Mouse (Mus musculus): ENCODE data around the gene Cpne6.

Cpne6 gene

DNA sequence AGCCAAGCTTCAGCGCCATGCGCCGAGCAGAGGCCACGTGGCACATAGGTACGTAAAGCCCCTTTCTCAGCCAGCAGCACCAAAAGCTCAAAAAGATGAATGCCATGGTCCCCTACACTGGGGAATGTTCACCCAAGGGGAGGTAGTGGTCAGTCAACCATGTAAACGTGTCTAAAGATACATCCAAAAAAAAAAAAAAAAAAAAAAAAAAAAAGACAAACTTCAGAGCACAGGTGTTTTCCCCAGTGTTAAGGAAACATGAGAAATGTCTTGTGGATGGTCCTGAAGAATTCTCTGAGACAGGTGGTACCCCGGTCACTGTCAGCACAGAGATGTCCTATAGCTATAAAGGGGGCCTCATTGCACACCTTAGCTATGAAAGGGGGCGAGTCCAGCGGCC, 4.6 kb upstream of the Cpne6 start:
- DNase-seq = no peak

DNA sequence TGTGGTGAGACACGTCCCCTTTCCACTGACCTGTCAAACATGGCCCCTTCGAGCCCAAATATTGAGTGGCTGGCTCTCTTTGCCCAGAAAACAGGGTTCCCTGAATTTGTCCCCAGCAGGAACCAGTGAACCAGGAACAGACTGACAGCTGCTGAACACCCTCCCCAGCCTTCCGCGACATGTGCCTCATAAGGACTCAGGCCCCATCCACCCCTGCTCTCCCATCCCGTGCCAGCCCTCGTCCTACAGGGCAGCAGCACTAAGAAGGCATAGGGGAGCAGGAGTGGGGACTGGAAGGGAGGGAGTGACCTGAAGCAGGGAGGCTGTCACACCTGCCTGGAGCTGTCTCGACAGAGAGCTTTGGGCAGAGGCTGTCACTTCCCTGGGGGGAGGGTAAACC, 2.4 kb upstream of the Cpne6 start:
- DNase-seq = no peak

DNA sequence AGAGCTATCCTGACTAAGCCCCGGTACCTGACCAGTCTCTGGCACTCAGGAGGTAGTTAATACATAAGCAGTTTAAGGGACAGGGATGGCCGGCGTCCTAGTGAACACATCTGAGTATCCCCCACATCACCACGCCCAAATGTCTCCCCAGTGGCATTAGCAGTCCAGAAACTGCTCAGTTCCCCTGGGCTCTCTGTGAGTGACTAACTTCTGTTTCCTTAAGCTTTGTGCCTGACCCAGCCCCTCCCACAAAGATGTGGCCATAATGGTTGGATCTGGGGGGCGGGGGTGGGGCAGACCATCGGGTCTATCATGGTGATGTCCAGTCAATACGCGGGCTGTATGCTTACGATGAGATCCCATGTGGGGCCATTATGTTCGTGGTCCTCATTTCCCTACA, 705 bp upstream of the Cpne6 start:
- DNase-seq = no peak

DNA sequence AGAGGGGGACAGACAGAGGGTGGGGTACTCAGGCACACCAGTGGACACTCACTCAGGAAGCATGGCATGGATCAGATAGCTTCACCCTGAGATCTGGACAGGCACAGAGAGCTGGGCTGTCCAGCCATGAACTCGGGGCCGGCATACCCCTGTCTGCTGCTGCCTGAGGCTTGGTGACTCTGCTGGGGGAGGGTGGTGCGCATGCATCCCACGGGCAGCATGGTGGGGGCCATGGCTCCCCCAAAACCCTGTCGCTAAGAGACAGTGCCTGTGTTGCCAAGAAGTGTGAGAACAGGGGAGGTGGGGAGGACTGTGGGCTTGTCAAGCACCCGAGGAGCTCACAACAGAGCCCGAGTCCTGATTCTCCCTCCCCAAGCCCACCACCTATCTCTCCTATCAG, 792 bp downstream of the Cpne6 start:
- DNase-seq = no peak

DNA sequence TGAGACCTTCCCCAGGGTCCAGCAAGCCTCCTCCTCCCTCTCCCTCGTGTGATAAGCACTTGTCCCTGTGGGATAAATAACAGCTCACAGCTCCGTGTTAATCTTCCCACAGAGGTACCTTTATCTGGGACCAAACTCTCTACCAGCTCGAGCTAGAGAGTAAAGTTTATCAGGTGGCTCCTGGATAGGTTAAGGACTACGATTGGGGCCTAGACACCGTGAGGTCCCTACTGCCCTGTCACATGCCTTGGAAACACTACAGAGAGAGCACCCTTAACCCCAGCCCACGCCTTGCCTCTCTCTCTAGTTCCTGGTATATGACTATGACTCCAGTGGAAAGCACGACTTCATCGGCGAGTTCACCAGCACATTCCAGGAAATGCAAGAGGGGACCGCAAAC, 3.7 kb downstream of the Cpne6 start:
- no peak for DNase-seq

DNA sequence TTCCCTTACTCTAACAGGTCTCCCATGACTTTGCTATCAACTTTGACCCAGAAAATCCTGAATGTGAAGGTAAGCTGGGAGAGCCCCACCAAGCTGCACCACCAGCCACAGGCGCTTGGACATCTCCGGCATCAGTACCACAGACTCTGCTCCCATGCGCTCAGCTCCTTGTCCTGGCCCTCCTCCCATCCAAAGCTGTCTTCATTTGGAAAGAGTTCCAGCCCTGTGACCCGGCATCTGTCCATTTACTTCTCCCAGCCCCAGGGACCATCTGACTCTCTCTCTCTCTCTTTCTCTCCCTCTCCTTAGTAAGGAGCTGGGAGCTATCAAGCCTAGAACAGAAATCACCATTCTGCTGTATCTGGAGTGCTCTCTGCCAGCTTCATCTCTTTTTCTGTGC, 5.6 kb downstream of the Cpne6 start:
- DNase-seq = no peak

DNA sequence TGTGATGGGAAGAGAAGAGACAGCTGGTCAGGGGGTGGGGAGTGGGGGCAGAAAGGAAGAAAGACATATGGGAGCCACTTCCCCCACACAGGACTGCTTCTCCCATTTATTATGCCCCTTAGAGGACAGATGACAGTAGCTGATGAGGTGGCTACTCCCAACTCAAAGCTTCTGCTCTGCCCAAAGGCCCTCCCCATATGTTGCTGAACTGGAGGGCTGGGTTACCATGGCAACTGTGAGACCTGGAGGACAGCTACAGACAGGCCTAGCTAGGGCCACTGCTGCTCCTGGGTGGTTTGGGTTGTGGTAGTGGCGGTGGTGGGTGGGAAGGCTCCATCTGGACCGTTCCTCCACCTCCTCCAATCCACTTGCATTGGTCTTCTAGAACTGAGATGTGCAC, 8.7 kb downstream of the Cpne6 start:
- DNase-seq = peak in 1 of 2 experiments; percentile 13

DNA sequence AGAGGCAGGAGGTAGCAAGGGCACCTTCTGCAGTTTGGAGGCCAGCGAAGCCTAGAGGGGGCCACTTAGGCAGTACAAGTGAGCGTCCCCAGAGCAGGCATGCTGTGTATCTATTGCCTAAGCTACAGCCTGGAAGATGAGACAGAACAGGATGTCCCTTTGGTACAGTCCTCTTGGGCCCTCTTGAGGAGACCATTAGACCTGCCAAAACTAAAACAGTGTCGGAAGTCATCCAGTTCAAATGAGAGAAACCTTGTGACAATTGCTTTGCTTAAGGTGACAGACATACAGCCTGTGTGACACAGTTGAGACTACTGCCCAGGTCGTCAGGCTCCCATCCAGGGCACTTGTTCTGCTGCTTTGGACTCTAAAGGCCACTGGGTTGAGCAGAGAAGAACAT, 9.4 kb downstream of the Cpne6 start:
- peak in 1 of 2 experiments; percentile 6 for DNase-seq

DNA sequence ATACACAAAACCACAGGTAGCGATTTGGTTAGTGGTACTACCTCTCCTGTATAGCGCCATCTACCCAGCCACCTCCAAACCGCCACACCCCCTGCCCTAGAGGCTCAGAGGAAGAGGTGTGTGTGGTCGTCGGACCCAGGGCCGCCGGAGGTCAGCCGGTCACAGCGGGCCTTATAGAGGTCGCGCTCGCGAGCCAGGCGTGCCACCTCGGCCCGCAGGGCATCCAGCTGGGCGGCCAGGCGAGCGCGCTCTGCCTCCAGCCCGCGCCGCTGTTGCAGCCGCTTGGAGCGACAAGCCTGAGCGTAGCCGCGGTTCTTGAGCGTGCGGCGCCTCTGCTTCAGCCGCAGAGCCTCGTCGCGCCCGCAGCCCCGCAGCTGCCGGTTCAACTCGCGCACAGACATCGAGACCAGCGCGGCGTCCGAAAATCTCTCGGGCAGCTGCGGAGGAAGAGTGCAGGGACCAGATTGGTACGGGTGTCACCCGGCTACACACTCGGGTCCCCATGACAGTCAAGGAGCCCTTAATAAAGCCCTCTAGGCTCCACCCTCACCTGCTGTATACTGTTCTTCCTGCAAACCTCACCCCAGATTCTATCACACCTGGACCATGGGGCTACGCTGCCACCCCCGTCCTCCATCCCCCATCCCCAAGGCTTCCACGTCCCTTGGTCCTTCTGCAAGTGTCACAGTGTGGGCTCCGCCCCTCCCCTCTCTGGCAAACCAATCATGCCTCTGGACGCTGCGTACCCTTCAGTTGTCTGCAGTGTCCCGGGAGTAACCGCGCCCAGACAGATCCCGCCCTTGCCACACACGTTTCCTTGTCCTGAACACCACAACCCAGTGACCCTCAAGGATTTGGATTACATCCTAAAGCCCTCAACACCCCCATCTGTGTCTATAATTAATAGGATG, 10.5 kb downstream of the Cpne6 start:
- DNase-seq = peak in 1 of 2 experiments; percentile 33

DNA sequence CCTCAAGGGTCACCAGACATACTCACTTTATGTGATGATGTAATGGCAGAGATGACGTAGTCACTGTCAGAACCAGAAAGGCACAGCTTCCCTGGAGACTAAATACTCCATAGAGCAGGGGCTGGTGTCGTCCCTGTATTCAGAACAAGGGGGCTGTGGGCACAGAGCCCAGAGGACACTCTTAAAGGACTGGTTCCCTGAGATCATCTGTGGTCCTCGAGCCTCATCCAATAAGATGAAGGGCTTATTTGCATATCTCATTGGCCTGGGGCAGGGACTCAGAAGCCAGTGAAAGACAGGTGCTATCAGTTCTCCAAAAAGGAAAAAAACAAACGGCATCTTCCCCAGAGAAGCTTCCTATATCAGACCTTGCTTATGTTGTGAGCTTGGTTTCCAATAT, 13.8 kb downstream of the Cpne6 start:
- peak in 1 of 2 experiments; percentile 6 for DNase-seq

DNA sequence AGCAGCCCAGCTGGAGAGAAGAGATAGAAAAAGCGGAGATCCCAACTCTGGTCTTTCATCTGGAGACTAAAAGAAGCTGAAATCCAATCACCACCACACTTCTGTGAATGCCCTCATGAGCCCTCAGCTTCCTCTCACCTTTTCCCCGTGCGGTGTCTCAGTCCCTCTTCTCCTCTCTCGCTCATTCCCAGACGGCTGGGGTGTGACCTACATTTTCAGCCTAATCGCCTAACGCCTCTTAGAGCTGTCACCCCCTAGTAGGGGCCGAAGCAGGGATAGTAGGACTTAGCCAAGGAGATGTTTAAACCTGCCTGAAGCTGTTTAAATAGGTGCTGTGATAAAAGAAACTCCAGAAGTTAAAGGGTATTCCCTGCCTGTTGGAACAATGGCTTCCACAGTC, 14.5 kb downstream of the Cpne6 start, which contains the start of gene Nrl:
Gene Nrl (minus strand): TSS at position 197 of the 400 bp plus-strand sequence.
- peak in 1 of 2 experiments; percentile 8 for DNase-seq

DNA sequence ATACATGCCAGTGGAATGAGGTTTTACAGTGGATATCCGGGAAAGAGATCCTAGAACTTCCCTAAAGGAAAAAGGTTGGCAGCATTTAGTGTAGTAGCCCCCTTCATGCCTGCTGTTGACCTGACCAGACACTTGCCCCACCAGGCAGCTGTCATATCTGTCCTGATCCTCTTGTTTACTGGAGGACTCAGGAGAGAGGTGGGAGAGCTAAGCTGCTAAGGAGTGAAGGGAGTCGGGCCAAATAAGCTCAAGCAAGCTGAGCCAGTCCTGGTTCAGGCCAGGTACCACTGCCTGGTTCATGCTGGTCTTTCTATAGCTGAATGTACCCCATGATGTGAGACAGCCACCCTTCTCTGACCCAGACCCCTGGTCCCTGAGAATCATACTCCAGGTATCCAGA, 16.4 kb downstream of the Cpne6 start:
- DNase-seq = peak in 1 of 2 experiments; percentile 4

DNA sequence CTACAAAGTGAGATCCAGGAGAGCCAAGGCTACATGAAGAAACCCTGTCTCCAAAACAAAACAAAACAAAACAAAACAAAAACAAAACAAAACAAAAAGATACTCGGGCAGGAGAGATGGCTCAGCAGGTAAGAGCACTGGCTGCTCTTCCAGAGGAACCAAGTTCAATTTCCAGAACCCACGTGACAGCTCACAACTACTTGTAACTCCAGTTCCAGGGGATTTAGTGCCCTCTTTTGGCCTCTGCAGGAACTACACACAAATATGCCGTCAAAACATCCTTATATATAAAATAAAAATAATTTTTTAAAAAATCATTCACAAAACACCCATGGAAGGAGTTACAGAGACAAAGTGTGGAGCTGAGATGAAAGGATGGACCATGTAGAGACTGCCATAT, 17.7 kb downstream of the Cpne6 start:
- DNase-seq = peak; percentile 8 to 39

DNA sequence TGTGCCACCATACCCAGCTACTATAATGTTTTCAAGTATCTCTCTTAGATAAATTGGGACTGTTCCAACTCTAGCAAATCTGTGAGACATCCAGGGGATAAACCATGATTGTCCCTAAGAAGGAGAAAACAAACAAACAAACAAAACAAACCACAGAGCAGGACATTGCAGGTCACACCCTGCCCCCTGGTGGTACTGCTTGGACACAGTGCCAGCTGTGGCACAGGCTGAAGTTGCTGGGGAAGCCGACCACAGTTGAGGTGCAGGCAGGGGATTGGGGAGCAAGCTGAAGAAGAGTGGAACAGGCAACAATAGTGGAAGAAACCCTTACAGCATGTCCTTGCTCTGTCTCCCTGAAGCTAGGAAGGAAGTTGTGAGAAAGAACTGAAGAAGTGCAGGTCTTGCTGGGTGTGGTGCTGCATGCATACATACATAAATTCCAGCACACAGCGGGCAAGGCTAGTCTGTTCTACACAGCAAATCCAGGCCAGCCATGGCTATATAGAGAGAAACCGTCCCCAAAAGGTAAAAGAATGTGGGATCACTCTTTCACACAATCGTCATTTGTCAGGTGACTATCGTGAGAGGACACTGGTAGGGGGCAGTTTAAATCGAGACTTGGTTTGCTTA, 26.0 kb downstream of the Cpne6 start:
- DNase-seq = peak; percentile 40 to 47

DNA sequence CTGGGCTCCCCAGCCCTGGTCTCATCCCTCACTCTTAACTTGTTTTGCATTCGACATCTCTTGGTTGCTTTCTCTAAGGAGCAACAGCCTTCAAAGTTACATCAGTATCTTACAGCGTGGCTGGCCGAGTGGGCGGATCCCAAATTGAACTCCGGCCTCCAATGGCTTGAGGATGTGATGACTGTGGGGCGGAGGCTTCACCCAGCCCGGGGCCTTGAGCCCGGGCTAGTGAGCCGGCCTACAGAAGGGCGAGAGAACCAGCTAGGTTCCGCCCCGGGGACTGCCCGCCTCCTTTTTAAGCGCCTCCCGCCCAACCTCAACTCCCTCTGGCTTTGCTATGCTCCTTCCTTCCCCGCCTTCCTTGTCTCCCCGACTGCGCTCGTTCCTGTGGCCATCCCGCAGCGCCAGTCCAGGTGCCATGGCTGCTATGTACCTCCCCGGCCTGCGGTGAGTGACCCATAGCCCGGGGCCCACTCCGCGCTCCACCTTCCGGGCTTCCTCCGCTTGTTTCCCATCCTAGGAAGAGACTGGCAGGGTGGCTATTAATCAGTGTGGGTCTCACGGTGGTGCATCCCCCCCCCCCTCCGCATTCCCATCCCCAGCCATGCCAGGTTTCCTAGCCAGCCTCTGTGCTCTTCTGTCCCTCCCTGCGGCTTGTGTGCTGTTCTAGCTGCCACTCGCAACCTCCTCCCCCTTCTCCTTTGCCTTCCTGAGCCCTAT, 30.0 kb downstream of the Cpne6 start, which contains the start of gene Pck2:
Gene Pck2 (plus strand): TSS at position 200 of the 720 bp plus-strand sequence.
- peak; percentile 92 to 96 for DNase-seq

DNA sequence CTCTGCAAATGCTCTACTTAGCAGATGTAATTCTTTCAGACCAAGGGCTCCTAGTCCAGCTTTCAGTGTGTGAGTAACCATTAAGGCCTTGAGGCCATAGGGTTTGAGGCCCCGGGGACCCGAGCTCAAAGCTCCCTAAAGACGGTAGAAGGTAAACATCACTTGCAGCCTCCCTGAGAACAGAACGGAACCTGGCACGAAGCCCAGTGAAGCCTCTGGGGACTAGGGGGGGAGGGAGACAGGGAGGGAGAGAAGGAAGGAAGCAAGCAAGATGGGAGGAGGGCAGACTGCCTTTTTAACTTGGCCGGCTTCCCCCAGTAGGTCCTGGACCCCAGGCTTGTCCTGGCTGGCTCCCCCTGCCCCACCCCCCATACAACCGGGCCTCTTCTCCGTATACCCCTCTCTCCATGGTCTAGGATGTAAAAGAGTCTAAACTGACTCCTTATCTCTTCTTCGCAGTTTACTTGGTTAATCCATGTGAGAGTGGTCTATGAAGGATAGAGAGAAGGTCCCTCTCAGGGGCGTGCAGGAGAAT, 30.6 kb downstream of the Cpne6 start:
- DNase-seq = peak; percentile 87 to 88

DNA sequence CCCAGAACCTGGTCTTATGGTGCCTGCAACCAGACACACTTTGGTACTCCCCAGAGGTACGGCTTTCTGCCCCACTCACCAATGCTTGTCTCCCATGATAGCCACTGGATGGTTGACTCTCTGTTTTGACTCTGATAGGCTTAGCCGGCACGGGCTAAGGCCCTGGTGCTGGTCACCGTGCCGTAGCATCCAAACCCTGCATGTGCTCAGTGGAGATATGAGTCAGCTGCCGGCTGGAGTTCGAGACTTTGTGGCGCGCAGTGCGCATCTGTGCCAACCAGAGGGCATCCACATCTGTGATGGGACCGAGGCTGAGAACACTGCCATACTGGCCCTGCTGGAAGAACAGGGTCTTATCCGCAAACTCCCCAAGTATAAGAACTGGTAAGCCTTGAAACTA, 32.0 kb downstream of the Cpne6 start:
- peak in 1 of 2 experiments; percentile 18 for DNase-seq

DNA sequence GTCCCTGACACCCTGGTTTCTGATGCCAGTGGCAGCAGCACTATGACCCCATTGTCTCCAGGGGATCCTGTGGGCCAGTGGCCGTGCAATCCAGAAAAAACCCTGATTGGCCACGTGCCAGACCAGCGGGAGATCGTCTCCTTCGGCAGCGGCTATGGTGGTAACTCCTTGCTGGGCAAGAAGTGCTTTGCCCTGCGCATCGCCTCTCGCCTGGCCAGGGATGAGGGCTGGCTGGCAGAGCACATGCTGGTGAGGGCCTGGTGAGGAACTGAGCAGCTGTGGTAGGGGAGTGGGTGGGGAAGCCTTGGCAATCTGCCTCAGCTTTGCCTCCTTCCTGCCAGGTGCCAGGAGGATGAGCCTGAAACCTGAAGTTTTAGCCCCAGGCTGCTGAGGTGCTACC, 34.1 kb downstream of the Cpne6 start:
- no peak for DNase-seq

DNA sequence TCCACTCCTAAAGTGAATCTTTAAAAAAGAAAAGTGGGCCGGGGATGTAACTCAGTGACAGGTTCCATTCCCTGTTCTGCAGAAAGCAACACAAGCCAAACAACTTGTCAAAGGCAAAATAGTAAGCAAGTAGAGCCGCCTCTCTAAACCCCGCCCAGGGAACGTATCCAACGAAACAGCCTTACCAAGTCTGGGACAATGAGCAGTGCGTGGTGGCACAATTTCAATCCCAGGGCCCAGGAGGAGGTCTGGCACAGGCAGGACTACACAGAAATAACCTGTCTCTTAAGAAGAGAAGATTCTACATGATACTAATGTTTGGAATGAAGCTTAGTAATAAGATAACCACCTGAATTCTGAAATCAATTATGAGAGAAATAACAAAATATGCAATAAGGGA, 39.9 kb downstream of the Cpne6 start:
- DNase-seq = no peak

DNA sequence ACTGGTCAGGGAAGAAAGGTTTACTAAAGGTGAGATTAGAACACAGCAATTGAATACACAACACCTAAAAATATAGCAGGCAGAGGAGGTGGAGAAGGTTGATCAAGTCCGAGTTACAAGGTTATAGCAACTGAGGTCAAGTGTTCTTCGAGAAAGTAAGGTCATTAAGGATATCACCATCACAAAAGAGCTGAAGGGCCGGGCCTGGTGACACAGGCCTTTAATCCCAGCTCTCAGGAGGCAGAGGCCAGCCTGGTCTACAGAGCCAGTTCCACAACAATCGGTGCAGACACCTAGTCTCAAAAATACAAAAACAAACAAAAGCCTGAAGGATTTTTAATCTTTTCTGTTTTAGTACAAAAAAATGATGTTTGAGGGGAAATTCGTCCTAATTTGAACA, 41.1 kb downstream of the Cpne6 start:
- no peak for DNase-seq

DNA sequence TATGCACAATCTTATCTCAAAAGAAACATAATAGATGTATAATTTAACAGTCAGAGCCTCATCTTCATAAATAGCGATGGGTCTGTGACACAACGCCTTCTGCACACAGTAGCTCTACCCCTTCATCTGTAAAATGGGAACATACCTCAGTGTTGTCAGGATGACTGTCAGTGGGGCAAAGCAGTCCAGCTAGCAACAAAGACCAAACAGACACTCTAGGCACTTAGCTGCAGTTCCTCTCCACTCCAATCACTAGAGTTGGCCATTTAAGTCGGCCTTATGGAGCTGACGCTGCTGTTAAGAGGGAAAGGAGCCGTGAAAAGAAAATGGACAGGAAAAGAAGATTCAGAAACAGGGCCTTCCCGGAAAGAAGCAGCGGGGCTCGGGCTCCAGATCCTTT, 41.5 kb downstream of the Cpne6 start:
- DNase-seq = no peak

DNA sequence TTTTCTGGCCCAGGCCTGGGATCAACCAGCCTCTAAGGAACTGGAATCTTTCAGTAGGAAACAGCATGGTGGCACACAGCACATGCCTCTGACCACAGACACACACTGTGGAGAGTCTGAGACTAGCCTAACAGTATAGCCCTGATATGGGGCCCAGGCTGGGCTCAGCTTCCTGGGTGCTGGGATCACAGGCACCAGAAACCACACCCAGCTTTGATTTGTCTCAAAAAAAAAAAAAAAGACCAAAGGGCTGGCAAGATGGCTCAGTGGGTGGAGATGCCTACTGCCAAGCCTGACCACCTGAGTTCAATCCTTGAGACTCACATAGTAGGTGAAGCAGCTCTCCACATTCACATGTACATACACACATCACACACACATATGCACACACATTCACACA, 44.4 kb downstream of the Cpne6 start:
- no peak for DNase-seq

DNA sequence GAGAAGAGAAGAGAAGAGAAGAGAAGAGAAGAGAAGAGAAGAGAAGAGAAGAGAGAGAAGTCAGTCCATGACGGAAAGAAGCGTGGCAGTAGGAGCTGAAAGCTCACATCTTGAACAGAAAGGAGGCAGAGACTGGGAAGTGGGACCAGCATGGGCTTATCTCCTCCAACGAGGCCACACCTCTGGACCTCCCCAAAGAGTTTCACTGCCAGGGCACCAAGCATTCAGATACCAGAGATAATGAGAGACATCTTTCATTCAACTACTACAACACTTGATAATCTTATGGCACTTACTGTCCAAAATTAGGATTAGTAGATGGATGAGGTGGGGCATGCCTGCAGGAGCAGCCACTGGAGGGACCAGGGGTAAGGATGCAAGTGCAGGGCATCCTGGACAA, 45.5 kb downstream of the Cpne6 start:
- DNase-seq = no peak
